Mouse (Mus musculus) adrenal gland, adult 8-10 months (tissue): ENCODE measurements around the gene Usp25. TPM values are rescaled to one million over a fixed set of nuclear protein-coding genes. Genes with fewer than 3 reads are reported as not detected.

Experiments used
- DNase-seq: peaks from one replicate; pipeline ENCODE4 v3.0.0; 2022
- total RNA-seq, 4 experiments: library from RNA; stranded (reverse); gene quantifications; 2 replicates each; pipeline ENCODE4 v1.2.4; 2022

The Usp25 gene
- total RNA-seq, 4 experiments from 2014 or later, result 42.3 to 50.7 (median 48.2) TPM

DNA sequence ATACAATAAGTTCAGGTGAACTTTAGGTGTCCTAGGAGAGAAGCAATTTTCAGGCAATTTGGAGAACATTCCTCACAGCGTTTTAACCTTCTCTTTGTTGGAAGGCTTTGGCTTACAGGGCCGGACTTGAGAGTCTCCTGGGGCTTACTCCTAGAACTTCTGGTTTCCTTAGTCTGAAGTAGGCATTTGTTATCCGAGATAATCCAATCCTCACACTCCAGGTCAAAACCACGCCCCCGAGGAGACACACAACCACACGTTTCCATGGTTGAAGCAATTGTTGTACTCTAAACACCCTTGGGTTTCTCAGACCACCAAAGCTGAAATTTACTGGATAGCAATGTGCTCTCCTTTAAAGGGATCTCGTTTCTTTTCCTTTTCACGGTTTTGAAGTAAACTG, 136.8 kb downstream of the Usp25 start:
- no peak for DNase-seq

DNA sequence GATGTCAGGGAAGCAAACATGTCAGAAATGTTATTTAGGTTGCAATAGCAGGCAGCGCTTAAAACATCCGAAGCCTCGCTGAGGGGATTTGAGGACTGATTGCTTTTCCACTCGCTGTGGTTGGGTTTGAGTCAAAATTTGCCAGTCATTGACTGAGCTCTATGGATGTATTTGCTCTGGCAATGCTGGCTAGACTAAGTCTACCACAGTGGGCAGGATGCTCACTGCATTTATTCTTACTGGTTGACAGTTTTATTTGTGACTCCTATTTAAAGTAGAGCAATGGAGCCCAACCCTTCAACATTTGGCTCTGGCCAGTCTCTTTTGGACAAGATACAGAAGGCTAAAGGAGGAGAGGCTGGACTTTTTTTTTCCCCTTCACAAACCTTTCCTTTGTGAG, 137.4 kb downstream of the Usp25 start:
- no peak for DNase-seq

DNA sequence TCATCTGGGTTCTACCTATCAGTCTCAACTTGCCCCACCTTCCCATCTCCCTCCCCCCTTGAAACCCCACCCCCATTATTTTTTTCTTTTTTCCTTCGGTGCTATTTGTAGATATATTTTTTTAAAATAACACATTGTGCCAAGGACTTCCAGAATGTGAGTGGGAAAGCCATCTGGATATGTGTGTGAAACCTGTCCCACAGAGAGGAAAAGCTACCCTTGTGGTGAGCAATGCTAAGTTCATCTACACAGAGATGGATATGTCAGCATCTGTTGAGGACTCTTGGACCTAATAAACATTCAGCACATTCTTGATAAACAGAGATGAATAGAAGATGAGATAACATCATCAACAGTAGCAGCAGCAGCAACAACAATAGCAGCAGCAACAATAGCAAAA, 138.8 kb downstream of the Usp25 start:
- no peak for DNase-seq

DNA sequence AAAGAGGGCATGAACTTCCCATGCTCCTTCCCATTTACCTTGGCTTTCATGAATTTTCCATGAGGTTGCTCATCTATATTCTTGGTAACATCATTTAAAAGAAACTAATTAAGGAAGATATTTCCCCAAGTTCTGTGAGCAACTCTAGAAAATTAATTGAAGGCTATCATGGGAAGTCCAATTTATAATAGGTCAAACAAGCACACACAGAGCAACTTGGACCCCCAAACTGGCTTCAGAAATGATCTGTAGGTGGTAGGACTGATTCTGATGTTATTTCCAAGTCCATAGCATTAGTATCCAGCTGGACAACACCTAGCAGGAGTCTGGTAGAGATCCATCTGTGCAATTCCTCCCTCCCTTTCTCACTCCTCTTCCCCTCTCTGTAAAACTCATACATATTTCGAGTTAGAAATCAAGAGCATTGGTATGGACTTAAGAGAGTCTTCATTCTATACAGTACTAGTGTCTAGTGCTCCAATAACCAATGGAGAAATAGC, 139.8 kb downstream of the Usp25 start:
- DNase-seq, result no peak

DNA sequence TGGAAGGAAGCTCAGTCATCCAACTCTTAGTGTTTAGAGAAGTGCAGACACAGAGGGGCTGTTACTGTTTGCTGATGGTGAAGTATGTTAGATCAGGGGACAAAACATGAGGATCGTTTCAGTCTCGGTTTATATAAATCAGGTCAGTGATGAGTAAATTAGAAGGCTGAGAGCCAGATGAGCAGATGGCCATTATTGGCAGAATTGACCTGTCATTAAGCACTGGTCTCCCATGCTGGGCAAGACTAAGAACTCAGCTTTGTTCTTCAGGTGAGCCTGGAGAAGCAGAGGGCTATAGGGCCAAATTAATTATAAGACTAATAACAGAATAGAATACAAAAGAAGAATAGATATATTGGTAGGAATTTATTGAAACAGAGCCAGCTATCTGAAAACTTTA, 140.3 kb downstream of the Usp25 start:
- DNase-seq, result no peak

DNA sequence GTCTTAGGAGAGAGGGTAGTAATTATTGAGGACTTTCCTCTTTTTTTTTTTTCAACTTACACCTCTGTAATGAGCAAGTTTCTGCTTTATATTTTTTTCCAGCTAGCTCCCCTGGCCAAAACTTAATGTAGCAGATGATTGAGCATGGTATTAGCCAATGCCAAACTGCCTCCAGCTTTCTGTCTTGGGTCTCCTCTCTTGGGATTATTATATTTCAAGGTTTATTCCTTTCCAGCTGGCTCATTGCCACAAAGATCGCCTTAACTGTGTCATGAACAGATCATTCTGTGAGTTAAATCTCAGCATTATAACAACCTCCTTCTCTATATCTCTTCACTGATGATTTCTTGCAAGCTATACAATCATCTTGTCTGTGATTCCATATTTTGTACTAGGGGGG, 141.3 kb downstream of the Usp25 start:
- DNase-seq, result no peak
